Mouse (Mus musculus) telencephalon, adult 2 months (tissue): ENCODE measurements at regions not wholly inside any gene's neighbourhood (a gene's known extent, or its start where the extent isn't known, plus 50 kb on each side); places are given as distances from the start of the nearest gene placed in this dataset.
A peak's percentile ranks its signal among the peaks of the same experiment; 100 is the strongest.

Source experiments
- DNase-seq: peaks from one replicate; pipeline ENCODE4 v3.0.0-alpha.2; 2011; ENCODE audit warnings: low read depth, low spot score

- DNase-seq: no peak
Observed at GRCm38 (mm10) chr10:98292140-98292539, 565.6 kb upstream of the C030005K15Rik start.

- no peak for DNase-seq
Observed at GRCm38 (mm10) chr10:98305667-98306066, 579.1 kb upstream of the C030005K15Rik start.

GRCm38 (mm10) chr10:98309667-98310066 lies 583.1 kb upstream of the C030005K15Rik start:
- DNase-seq: peak; percentile 69

DNA sequence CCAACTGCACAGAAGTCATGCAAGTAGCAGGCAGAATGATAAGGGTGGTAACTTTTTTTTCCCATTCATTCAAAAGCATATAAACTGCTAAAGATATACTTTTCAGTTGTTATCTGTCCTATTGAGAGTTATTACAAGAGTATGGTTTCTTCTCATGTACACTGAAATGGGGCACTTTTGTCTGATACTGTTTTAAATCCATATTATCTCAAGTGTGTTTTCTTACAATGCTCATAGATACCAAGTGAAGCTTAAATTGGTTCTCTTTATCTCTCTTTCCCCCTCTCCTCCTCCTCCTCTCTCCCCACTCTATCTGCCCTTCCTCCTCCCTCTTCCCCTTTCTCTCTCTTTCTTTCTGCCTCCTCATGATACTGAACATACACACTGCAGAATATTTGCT lies 584.8 kb upstream of the C030005K15Rik start:
- no peak for DNase-seq

DNA sequence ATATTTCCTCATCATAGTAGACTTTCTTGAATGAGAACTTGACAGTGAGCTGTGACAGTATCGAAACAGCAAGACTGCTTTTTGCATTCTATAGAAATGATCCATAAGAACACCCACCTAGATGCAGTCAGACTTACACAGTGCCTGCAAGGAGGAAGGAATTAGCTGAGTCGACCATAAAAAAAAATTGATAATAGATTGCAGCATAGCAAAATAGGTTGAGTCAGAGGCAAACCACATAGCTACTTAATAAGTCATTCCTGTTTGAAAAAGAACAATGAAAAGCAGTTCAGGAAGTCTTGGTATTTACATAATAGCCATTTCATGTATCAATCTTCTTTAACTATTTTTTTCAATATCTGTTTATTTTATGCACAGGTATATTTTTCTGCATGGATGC lies 591.9 kb upstream of the C030005K15Rik start:
- DNase-seq: no peak

- DNase-seq: no peak
Observed at GRCm38 (mm10) chr10:98323846-98324245, 590.4 kb upstream of the Atp2b1 start.

- DNase-seq: no peak
Observed at GRCm38 (mm10) chr10:98324591-98324990, 589.6 kb upstream of the Atp2b1 start.

- DNase-seq: no peak
Observed at GRCm38 (mm10) chr10:98325720-98326119, 588.5 kb upstream of the Atp2b1 start.

DNA sequence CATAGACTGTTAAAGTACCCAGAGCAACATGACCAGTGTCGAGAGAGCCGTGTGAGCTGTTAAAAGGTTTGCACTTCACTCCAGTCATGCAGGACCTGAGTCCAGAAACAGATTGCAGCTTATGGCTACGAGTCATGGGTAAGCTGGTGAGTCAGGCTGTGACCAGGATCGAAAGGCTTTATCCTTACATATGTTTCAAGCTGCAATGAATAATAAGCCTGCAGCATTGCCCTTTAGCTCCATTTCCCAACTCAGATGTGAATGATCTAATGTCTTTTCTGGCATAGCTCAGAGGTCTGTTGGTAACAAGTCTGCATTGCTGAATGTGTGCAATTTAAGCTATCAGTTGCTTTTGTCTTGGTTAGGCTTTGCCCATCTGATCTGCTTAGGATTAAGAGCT lies 581.5 kb upstream of the Atp2b1 start:
- DNase-seq: no peak

GRCm38 (mm10) chr10:98333411-98334067 lies 580.7 kb upstream of the Atp2b1 start:
- DNase-seq: no peak

DNA sequence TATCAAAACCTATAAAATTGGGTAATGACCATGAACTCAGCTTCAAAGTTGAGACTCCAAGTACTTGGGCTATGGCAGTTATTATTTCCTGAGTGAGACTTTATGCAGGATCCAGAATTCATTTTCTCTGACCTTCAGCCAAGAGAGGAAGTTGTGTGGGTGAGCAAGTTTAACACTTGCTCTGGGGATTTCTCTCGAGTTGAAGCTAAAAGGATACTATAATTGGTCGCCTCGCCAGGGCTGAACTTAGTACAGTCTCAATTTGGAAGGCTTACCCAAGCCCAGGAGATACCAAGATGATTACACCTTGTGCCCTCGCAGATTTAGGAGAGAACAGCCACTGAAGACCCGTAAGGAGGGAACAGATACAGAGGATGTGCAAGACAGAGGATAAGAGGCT lies 570.4 kb upstream of the Atp2b1 start:
- DNase-seq: peak; percentile 56

GRCm38 (mm10) chr10:98349466-98349865 lies 564.7 kb upstream of the Atp2b1 start:
- DNase-seq: peak; percentile 61

GRCm38 (mm10) chr10:98350318-98350926 lies 563.8 kb upstream of the Atp2b1 start:
- no peak for DNase-seq

DNA sequence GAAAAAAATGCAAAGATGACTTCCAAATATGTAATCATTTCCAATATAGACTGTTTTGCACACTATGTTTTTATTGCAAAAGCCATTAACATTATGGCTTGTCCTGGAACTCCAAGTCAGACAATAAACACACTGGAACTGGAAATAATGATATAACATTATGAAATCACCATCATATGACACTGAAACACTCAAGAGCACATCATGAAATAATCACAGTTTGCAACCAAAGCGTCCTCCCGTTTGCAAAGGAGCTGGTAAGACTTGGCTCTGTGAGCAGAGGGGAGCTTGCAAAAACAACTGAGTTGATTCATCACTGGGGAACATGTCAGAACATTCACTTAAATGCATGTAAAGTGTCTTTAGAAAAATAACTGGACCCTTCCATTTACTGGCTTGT lies 562.1 kb upstream of the Atp2b1 start:
- no peak for DNase-seq

GRCm38 (mm10) chr10:98354486-98354885 lies 559.7 kb upstream of the Atp2b1 start:
- DNase-seq: peak; percentile 39

- peak; percentile 48 for DNase-seq
Observed at GRCm38 (mm10) chr10:98364604-98365003, 549.6 kb upstream of the Atp2b1 start.

DNA sequence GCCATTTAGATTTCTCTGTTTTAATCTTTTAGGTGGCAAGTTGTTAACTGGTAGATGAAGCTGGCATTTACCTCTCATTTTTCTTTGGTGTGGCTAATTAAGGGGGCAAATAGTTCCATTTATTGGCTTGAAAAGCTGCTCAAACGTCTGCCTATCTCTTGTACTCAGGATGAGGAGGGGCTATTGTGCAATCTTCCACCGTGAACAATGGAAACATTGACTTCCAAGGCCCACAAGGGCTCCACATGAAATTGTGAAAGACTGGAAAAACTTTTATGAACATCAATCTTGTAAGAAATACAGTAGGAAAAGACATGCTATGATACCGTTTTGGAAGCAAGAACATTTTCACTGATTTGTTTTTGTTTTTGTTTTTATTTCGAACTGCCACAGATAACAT lies 541.6 kb upstream of the Atp2b1 start:
- no peak for DNase-seq

DNA sequence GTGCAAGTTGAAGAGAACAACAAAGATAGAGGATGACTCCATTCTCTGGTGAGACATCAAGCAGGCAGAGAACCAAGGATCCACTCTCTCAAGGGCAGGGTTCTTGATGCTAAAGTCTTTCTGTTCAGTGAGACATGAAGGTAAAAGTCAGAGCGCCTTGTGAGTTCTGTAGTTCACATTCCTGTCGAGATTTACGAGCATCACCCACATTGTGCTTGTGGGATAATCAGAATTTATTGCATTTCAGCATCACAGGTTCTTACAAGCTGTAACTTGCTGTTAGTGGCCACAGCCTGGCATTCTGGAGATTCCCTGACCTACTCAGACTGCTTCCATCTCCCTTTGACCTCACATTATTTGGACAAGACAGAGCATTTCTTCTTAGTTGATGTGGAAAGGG lies 540.9 kb upstream of the Atp2b1 start:
- DNase-seq: no peak

DNA sequence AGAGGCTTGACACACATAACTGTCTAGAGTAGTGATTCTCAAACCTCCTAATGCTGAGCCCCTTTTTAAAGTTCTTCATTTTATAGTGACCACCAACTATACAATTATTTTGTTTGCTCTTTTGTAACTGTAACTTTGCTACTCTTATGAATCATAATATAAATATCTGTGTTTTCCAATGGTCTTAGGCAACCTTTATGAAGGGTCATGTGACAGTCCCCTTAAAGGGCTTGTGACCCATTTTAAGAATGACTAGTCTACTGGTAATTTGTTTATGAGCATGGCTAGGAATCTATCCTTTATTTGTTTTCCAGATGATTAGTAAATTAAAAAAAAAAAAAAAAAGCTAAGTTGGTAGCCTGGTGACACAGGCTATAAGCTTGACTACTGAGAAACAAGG lies 539.5 kb upstream of the Atp2b1 start:
- no peak for DNase-seq

GRCm38 (mm10) chr10:98388543-98388942 lies 525.7 kb upstream of the Atp2b1 start:
- no peak for DNase-seq

GRCm38 (mm10) chr10:98399864-98400263 lies 514.3 kb upstream of the Atp2b1 start:
- peak; percentile 17 for DNase-seq

DNA sequence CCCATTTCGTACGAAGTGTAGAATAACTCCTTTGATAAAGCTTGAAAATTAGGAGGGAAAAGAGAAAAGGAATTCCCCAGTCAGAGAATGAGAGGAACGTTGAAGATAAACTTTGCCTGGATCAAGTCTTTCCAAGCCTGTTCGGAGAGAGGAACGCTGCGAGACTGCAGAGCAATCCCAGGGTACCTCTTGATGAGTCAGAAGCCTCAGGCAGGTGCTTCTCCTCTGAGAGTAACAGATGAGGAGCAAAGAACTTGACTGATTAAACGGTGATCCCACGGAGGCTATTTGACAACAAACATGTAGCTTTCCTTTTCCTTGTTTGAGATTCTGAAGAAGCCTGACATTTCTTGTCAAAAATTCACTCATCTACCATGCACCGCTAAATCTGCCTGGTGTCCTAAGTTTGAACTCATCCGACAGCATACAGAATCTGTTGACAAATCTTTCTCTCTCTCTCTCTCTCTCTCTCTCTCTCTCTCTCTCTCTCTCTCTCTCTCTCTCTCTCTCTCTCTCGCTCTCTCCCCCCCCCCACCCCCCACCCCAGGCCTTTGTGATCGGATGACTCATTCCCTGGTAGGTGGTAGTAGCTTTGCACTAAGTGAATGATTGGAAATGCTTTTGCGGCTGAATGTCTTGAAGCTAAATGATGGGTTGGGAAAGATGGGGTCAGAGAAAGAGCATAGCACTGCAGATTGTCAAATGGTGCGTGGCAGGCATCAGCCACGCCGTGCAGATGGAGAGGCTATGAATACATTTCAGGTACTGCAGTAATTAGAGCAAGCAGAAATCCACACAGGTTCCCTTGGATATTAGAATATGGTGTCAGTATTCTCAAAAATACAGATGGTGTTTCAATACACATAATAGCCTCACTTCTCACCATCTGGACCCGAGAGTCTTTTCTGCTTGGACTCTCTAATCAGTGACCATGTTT lies 496.1 kb upstream of the Atp2b1 start:
- DNase-seq: peak; percentile 29
